Mouse (Mus musculus) heart, postnatal 4 days (tissue): ENCODE data around the gene Atp6v0a4. TPM values are rescaled to one million over a fixed set of nuclear protein-coding genes. Genes with fewer than 3 reads are reported as not detected.

Source experiments
- DNase-seq: peaks from one replicate; pipeline ENCODE4 v3.0.0; 2021
- total RNA-seq, 2 experiments: library from RNA; stranded (reverse); gene quantifications; 2 replicates each; pipeline ENCODE4 v1.2.3; 2021

Atp6v0a4 gene
- total RNA-seq, 2 experiments from 2014 or later: 2.1 to 2.9 TPM

DNA sequence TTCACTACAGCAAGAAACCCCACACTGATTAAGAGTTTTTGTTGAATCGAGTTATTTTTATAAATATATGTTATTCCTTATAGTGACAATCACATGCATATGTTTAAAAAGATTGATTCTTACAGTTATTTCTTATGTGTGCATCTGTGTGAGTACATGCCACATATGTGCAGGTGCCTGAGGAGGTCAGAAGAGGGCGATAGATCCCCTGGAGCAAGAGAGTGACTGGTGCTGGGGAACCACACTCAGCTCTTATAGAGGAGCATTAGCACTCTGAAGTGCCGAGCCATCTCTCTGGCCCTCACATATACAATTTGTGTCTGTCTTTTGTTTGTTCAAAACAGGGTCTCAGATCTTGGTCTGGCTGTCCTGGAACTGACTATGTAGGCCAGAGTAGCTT, 50.8 kb downstream of the Atp6v0a4 start:
- DNase-seq: no peak

DNA sequence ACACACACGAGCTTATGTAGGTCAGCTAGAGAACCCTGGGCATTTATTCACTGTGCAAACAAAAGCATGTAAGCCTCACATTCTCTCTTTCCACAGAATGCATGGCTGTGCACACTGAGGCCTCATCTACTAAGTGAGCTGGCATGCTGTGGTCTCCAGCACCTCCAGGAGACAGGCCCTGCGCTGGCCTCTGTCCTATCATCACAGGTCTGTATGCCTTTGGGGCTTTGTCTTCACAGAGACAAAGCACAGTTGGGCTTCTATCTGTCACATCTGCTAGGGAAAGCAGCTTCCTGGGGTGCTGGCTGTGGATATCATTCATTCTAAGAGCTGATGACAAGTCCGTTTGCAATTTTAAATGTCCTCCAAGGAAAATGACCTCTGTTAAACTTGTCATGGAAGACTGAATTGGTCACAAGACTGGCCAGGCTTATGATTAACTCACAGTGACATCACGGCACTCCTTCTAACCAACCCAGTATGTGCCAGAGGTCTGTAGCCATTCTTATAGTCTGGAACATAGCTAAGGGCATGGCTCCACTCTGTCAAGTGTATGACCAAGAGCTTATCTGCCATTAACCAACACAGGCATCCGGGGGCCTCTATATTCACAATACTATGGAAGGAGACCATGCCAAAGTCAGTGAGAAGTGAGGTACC, 52.1 kb downstream of the Atp6v0a4 start:
- no peak for DNase-seq

DNA sequence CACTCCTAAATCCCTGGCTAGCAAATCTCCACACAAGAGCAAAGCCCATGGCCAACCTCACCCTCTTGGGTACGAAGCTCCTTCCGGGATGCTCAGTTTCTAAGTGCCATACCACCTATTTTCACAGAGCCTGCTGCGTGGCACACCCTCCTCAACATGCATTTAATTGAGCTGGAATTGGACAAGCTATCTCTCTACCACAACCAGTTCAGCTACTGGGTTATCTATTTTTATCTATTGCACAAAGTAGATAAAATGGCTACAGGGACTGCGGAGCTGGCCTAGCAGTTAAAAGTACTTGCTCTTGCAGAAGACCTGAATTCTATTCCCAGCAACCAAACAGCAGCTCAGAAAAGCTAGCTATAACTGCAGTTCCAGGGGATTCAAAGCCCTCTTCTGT, 53.1 kb downstream of the Atp6v0a4 start:
- DNase-seq: no peak

DNA sequence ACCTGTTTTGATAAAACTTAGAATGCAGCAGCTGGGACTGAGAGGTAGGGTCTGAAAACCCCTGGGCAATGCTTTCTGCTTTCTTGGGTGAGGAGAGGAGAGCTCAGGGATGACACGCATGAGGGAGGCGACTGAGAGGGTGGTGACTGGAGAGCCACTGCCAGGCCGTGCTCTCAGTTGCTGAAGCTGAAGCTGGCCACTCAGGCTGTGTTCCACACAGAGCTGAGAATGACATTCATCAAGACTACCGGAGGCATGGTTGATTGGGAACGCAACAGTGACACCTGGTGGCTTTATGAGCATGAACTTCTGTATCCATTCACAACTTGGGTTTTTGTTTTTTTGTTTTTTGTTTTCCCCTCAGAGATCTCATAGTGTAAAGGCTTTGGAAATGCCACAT, 58.2 kb downstream of the Atp6v0a4 start:
- peak; percentile 69 for DNase-seq

DNA sequence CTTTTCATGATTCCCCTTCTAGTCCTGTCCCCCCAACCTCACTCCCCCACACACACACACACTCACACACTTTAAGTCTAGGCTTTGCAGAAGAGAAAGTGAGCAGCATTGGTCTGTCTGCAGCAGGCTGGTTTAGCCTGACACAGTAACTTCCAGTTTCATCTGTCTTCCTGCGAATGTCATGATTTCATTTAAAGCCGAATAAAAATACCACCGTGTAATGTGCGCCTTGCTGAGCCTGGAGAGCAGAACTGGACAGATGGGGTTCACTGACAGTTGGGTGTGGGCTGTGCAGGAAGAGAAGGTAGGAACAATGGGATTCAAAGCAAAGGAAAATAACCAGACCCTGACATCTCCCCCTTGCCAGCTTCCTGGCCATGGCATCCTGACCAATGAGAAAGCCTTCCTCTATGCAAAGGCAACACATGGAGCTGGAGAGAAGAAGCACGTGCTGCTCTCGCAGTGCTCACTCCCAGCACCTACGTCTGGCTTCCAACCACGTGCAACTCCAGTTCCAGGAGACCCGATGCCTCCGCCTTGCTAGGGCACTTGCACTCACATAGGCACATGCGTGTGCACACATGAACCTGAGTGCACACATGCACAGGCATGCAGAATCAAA, 58.8 kb downstream of the Atp6v0a4 start:
- no peak for DNase-seq

DNA sequence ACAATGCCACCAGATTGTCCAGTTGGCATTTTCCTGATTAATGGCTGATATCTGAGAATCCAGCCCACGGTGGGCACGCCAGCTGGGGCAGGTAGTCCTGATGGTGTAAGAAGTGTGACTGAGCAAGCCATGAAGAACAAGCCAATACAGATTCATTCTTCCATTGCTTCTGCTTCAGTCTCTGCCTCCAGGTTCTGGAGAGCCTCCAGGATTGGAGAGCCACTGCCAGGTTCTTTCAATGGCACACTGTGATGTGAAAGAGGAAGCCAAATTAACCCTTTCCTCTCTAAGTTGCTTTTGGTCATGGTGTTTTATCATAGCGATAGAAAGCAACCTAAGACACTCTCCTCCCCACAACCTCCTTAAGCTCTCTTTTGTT, 59.3 kb downstream of the Atp6v0a4 start:
- DNase-seq: no peak

DNA sequence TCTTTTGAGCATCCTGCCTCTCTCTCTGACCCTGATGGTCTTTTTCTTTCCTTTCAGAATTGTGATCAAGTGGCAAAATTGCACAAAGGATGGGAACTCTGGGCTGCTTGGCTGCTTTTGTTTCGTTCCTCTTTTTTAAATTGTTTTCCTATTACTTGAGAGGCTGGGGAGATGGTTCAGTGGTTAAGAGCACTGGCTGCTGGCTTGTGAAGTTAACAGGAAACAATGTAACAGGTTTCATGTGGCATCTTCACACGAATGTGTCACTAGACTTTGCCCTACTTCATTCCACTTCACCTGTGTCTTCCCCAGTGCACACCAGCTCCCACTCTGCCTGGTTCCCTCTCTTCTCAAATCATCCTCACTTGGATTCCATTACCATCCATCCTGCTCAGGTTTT, 59.8 kb downstream of the Atp6v0a4 start:
- DNase-seq: no peak

DNA sequence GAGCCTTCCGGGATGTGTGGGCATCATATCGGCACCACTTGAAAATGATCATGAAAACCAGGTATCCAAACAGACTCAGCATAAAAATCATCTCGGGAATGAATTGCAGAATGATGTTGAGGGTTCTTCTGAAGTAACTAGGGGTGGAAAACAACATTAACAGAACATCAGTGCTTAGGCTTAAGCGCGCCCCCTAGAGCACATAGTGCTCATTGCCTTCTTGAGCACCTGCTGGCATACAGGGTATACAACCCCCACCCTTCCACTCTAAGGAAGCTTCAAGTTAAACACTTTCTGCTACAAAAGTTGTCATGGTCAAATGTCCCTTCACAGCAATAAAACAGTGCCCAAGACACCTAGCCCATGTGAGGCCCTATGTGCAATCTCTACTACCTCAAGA, 65.6 kb downstream of the Atp6v0a4 start:
- no peak for DNase-seq

DNA sequence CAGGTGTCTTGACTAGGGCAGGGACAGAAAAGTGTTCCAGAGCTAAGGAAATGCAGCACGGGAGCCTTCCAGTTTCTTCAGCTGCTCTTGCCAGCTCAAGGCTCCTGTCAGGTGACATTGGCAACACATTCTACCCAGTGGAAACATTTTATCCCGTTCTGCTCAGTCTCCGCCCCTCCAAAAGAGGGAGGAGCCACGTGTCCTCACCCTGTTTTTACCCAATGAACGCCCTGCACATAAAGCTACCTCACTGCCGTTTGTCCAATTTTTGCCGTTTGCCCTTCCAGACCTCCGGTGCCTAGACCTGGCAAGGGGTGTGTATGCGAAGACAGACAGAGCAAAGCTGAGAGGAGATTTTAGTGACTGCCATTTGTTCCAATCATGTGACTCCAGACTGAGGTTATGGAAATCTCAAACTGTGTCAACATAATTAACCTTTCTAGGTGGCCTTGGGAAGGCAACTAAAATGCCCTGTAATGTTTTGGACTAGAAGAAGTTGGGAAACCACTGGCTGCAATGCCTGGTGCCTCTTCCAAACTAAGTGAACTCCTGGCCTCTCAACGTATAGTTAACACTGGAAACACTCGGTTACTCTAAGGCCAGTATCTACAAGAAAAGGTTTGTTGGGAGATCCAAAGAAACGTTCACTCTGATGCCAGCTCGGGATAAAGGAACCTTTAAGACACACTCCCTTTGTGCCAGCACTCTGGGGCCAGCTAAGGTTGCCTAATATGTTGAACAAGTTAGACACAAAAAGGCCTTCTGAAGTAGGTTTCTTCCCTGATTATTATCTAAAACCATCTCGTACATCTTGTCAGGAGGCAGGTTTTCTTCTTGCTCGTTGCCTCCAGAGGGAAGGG, 68.7 kb downstream of the Atp6v0a4 start:
- no peak for DNase-seq

DNA sequence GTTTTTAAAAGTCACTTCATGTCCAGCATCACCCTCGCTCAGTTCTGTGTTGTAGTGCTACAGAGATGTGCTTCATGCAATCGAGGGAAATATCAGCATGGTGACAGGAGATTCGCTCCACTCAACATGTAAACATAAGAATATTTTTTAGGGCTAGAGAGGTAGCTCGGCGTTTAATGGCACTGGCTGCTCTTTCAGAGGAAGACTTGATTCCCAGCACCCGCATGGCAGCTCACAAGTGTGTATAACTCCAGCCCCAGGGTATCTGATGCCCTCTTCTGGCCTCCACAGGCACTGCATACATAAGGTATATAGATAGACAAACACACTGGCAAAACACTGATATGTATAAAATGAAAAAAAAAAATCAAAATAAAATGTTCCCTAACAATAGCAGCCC, 74.8 kb downstream of the Atp6v0a4 start:
- no peak for DNase-seq

DNA sequence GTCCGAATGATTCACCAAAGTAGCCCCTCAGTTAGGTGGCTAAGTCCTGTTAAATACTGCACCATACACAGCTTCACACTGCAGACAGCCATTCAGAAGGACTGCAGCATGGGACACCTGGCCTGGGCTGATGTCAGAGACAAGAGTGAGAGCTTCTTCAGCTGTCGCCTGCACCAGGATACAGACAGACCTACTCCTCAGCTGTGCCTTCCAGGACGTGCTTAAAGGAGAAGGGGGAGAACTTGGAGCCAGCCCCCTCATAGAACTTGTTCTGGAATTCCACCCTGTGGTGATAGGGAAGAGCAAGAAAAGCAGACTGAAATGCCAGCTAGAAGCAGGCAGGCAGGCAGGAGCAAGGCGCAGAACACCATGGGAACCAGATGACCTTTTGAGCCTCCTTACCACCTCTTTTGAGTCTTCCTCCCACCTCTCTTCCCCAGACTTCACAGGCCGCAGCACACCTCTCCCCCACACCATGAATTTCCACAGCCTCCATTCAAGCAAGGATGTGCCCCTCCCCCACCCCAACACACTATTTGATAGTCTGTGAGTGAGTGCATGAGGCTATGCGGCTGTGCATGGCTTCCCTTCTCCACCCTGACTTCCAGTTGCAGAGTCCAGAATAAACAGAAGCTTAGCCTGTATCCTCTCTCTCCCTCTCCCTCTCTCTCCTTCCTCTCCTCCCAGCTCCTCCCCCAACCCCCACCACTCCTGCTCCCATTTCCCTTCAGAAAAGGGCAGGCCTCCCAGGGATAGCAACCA, 75.4 kb downstream of the Atp6v0a4 start:
- peak; percentile 53 for DNase-seq

DNA sequence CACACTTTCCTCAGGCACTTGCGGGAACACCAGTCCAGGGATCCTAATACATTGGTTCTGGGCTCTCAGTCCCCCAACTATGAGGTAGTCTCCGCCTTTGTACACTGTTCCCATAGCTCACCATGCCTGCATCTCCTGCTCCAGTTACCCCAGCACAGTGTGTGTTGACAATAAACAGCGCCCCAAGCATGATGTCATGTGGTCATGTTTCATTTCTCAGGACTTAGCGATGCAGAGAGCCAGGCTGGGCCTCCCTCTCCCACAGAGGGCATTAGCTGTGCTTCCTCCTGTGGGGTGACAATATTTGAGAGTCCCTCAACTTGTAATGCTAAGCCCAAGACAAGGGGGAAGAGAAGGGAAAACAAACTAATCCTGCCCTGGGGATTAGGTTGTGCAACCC, 76.4 kb downstream of the Atp6v0a4 start:
- no peak for DNase-seq

DNA sequence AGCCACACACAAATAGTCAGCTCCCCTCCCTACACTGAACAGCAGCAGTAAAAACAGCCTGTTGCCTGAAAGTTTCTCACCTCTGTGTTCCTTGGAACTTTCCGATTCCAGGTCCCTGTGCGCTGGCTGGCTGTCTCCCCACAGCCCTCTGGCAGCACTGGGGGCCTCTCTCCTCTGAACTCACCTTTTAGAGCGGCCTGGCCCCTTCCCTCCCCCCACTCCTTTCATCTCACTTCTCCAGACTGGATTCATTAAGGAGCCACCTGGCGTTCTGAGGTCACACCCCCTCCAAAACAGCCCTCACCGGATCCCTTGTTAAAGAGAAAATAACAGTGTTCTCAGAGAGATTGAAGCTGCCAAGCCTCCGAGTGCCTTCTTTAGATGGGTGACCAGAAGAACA, 77.5 kb downstream of the Atp6v0a4 start, which contains the start of gene Svopl:
Svopl (minus strand) TSS at position 159 of the 400 bp plus-strand sequence.
- no peak for DNase-seq

DNA sequence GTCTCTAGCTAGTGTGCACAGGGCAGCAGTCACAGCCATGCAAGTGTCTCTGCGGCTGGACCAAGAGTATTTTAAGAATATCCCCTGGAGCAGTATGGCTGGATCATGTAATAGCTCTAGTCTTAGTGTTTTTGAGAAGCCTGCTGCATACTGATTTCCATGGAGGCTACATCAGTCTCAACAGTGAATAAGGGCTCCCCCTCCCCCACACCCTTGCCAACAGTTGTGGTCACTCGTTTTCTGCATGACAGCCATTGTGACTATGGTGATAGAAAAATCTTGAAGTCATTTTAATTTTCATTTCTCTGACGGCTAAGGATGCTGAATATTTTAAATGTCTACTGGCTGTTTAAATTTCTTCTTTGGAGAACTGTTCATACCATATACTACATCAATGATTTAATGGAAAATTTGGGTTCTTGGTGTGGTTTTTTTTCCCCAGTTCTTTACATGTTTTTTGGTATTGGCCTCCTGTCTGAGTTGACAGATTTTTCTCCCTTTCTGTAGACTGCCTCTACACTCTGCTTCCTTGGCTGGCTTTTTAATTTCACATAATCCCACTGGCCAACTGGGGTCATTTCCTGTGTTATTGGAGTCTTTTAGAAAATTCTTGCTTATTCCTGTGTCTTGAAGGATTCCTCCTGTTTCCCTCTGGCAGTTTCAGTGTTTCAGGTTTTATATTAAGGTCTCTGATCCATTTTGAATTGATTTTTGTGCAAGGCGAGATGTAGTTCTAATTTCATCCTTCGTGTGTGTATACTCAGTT, 91.4 kb downstream of the Atp6v0a4 start:
- peak; percentile 30 for DNase-seq

DNA sequence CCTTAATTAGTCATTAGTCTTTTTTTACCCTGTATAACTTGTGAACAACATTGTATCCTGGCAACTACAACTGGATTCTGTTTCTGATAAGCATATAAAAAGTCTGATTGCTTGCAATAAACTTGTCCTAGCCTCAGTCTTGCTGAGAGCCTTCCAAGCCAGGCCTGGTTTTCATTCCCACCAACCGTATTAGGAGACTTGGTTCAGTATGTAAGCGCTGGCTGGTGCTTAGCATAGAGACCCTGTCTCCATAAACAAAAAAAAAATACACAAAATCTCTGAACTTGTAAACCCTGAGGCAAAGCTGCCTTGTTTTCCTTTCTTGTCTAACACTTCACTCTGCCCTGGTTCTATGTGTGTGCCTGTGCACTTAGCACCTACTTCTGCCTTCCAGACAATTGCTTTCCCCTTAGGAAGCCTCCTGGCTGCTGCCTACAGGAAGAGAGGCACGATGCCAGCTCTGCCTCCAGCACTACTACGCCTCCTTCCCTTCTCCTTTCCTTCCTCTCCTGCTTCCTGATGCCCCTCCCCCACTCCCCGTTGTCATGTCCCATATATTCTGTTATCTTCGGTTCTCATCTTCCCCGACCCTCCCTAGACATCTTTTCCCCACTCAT, 92.4 kb downstream of the Atp6v0a4 start:
- DNase-seq: peak; percentile 42

DNA sequence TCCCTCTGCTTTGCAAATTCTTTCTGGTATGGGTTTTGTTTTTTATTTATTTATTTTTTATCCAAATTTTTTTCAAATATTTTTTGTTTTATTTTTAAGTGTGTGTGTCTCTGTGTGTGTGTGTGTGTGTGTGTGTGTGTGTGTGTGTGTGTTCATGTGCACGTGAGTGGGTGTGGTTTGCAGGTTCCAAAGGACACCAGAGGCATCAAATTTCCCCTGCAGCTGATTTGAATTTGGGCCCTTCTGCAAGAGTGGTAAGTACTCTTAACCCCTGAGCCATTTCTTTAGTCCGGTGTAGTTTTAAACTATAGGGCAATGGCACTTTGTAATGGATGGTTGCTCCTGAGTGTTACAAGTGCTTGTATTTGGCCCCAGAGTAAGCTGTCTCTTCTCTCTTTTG, 96.2 kb downstream of the Atp6v0a4 start:
- DNase-seq: no peak

DNA sequence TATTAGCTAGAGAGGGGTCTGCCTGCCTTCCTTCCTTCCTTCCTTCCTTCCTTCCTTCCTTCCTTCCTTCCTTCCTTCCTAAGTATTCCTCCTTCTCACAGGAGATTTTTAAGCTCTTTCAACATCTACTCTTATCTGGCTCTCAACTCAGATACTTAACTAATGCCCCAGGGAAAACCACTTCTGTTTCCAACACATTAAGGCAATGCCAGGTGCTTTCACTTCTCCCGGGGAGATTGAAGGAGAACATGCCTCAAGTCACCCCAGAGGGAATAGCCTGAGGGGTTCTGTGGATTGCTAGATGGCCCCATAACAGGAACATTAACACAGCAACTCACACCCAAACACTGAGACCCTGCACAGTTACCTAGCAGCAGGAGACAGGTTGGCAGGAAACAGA, 96.6 kb downstream of the Atp6v0a4 start:
- no peak for DNase-seq

DNA sequence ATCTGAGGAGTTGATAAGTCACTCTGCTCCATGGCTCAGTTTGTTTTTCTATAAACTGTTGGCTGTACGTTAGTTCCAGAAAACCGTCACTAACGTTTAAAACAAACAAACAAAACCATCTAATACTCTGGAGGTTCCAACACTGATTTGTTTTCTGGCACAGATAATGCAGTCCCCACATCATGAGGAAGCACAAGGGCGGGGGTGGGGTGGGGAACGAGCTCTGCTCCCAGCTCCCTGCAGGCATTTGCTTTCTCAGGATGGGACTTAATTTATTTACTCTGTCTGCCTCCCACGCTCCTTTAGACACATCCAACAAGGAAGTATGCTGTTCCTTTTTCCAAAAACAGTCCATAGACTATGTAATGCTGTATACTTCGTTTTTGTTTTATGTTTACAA, 101.1 kb downstream of the Atp6v0a4 start:
- DNase-seq: no peak

DNA sequence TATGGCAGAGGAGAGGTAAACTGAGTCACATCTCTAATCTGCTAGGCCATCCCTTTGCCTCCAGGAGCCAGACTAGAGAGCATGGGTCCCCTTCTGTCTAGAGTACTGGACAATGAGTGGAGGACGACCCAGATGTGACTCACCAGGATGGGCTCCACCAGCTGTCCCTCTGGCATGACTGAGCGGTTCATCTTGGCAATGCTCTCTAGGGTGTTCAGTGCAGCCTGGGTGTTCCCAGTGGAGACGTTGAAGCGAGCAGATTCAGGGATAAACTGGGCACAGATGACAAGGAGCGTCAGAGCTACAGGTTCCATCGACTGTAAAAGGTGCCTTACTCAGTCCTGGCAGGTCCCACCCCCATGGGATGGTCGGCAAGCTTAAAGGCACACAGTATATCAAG, 103.0 kb downstream of the Atp6v0a4 start:
- no peak for DNase-seq

DNA sequence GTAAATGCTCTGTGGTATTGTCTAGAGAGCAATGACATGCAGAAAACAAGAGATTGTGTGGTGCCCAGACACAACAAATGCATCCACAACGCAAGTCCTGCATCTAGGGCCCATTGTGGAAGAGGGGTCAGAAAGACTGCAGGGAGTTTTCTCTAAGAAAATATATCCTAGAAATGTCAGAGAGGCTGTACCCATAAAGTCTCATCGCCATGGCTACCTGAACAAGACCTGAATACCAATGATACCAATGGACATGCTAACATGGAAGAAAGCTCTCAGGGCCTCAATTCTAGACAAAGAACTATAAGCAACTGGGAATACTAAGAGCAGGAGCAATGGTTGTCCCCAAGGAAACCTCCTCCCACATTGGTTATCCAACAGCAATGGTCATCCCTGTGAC, 111.6 kb downstream of the Atp6v0a4 start:
- DNase-seq: no peak

DNA sequence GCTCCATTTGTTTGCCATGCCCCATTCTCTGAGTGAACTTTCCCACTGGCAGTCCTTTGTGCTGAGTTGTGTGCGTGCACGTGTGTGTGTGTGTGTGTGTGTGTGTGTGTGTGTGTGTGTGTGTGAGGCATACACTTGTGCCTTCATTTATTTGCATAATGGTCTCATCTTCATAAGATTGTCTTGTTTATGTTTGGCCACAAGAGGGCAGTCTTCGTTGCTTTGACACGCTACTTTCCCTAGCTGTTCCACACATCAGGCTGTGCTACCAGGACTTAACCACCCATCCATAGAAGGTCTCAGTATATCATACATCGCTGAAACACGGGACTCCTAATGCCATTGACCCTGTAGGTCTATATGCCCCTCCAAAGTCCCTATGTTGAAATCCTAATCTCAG, 116.9 kb downstream of the Atp6v0a4 start:
- DNase-seq: peak; percentile 68
